8 mouse cellular contexts compared by ENCODE assay signal in genomic region chr5:134639269-134639682, GRCm38 (mm10). TPM values are rescaled to one million over a fixed set of nuclear protein-coding genes. Genes with fewer than 3 reads are reported as not detected.
DNase-seq lines count a peak whose midpoint lies in the region; ATAC-seq and TF ChIP-seq lines count a peak whose summit lies in the region.

Gene Eif4h (minus strand): TSS chr5:134639490.

- TF ChIP-seq EP300 in lung, postnatal 0 days (IDR thresholded peaks at IDR 0.05), result no peak

- DNase-seq in MN1 (ENCODE audit: low spot score), result peak; percentile 100
- peak; percentile 96 for DNase-seq in cerebellum, adult 9-10 months
- DNase-seq in hindbrain, embryonic 10.5 days (ENCODE audit: low spot score), result peak; percentile 96
- DNase-seq in layer of hippocampus, adult 9-11 months, result peak; percentile 97
- peak; percentile 98 for DNase-seq in lung, postnatal 0 days (ENCODE audit: low spot score)
- DNase-seq in ovary, postnatal 14 days (ENCODE audit: low spot score), result peak; percentile 98
- DNase-seq in thymus, postnatal 14 days, result peak; percentile 98

- H3K4me1 ChIP-seq in hindbrain, embryonic 10.5 days (replicated peaks), result peaks cover 18% of the 10 kb centered on the region
- H3K4me1 ChIP-seq in lung, postnatal 0 days (ENCODE audit: insufficient read depth, low read depth, low read length), result peaks cover 9% of the 10 kb centered on the region

- peak within 1 kb of the TSS; percentile 85 for H3K4me3 ChIP-seq in hindbrain, embryonic 10.5 days
- H3K4me3 ChIP-seq in lung, postnatal 0 days (ENCODE audit: low read depth, low read length), result peak within 1 kb of the TSS; percentile 99

- H3K36me3 ChIP-seq in hindbrain, embryonic 10.5 days, result peaks cover 34% of the 10 kb centered on the region
- H3K36me3 ChIP-seq in lung, postnatal 0 days (ENCODE audit: insufficient read depth, low read length), result peaks cover 4% of the 10 kb centered on the region; the same call in 1 of the 2 replicates

- peak within 1 kb of the TSS; percentile 99 for H3K9ac ChIP-seq in lung, postnatal 0 days (replicated peaks; ENCODE audit: low read depth)

- no peaks in the 10 kb centered on the region for H3K9me3 ChIP-seq in hindbrain, embryonic 10.5 days
- no peaks in the 10 kb centered on the region for H3K9me3 ChIP-seq in lung, postnatal 0 days (ENCODE audit: low read length)

- ATAC-seq in frontal cortex, adult (ENCODE audit: low TSS enrichment), result peak; percentile 98
- ATAC-seq in lung, postnatal 0 days, result peak; percentile 95

- H3K27me3 ChIP-seq in hindbrain, embryonic 10.5 days (ENCODE audit: insufficient read depth, poor library complexity, severe bottlenecking), result no peaks in the 10 kb centered on the region
- H3K27me3 ChIP-seq in lung, postnatal 0 days (replicated peaks; ENCODE audit: insufficient read depth, low read length), result no peaks in the 10 kb centered on the region

- H3K27ac ChIP-seq in hindbrain, embryonic 10.5 days, result peak within 1 kb of the TSS; percentile 98
- peak within 1 kb of the TSS; percentile 99 for H3K27ac ChIP-seq in lung, postnatal 0 days (ENCODE audit: low read length)

- H3K4me2 ChIP-seq in lung, postnatal 0 days (replicated peaks; ENCODE audit: low read depth, low read length), result peak within 1 kb of the TSS; percentile 57

- no peak for TF ChIP-seq CTCF in lung, postnatal 0 days (IDR thresholded peaks at IDR 0.05)

- WGBS in hindbrain, embryonic 10.5 days, result under 1% methylated on average over 52 of the region's 52 CpGs
- WGBS in lung, postnatal 0 days, result 0% methylated on average over 30 of the region's 52 CpGs

RNA-seq across cellular contexts. Expression of gene Eif4h, which starts in this region (rescaled TPM):
- 502 and 539 TPM in 2 replicates for polyA plus RNA-seq in hindbrain, embryonic 10.5 days (2016; fragmentation: Nextera tagmentation; extraction: Ambion mirVana)
- 403 and 485 TPM in 2 replicates for polyA plus RNA-seq in lung, postnatal 0 days (2015; fragmentation: Nextera tagmentation; extraction: Ambion mirVana)

Comparison
In these comparisons a context has a peak if more than half of its experiments do, and no peak if none do; other contexts are left out.
1. Peak in every context shown above with its lines: DNase-seq, ATAC-seq, H3K4me3 ChIP-seq and H3K27ac ChIP-seq.